Mouse (Mus musculus): Measurements from ENCODE around the gene Spef2.

DNA sequence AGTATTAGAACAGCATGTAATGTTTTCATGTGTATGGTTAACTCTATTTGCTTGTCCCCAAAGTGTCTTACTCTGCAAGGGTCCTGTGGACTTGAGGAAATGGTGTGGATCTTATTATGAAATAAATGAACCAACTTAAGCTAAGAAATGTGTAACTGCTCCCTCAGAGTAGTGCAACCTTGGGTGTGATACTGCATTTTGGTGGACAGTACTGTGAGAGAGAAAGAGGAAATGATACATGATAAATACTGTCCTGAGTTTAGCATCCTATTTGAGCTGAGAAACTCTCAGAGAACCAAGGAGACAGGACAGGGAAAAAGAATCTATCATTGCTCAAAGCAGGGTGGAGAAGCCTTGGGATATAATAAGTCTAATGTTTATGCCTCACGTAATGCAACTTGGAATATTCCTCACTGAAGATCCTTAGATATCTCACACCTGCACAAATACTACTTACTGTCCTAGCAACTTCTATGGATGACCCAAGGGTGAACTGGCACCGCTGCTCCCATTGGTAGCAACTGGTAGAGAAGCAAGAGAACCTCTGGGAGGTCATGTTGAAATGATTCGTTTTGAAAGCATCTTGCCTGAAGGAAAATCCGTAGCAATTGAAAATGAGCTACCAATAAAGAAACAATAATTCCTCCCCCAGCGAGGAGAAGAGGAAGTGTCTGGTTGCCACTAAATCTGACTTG, 1.1 kb downstream of the Spef2 start:
- TF ChIP-seq CTCF (IDR thresholded peaks at IDR 0.05; ENCODE audit: low read depth, low read length) (no peak), POLR2A (IDR thresholded peaks at IDR 0.05; ENCODE audit: extremely low read depth, insufficient read depth, low read length) (no peak)
